ENCODE assay signal across 20 mouse cellular contexts in genomic region chr10:51963671-51964070, GRCm38 (mm10). TPM values are rescaled to one million over a fixed set of nuclear protein-coding genes. Genes with fewer than 3 reads are reported as not detected.
"Had no signal": no experiment of that assay in that cellular context is flagged by ENCODE, and none has a peak within 500 bp of the region (broad histone marks: within the 10 kb centered on the region; RNA-seq: fewer than 3 reads in every experiment).

No protein-coding gene starts in this region.

- H3K4me3 ChIP-seq: left cerebral cortex, adult 2 months; limb, embryonic 15.5 days; liver, embryonic 12.5 days; midbrain, embryonic 10.5 days; midbrain, embryonic 15.5 days; neural tube, embryonic 12.5 days; stomach, embryonic 15.5 days had no signal

- H3K9me3 ChIP-seq: limb, embryonic 15.5 days; liver, embryonic 12.5 days; midbrain, embryonic 10.5 days; midbrain, embryonic 15.5 days; neural tube, embryonic 12.5 days; stomach, embryonic 15.5 days had no signal

- H3K27ac ChIP-seq: left cerebral cortex, adult 2 months; limb, embryonic 15.5 days; liver, embryonic 12.5 days; midbrain, embryonic 10.5 days; midbrain, embryonic 15.5 days; neural tube, embryonic 12.5 days; stomach, embryonic 15.5 days had no signal

- H3K27me3 ChIP-seq: limb, embryonic 15.5 days; liver, embryonic 12.5 days; midbrain, embryonic 15.5 days; neural tube, embryonic 12.5 days; stomach, embryonic 15.5 days had no signal

- H3K9ac ChIP-seq: limb, embryonic 15.5 days; liver, embryonic 12.5 days; lung, embryonic 14.5 days; midbrain, embryonic 15.5 days; neural tube, embryonic 12.5 days; stomach, embryonic 15.5 days had no signal

- ATAC-seq: liver, embryonic 12.5 days; midbrain, embryonic 15.5 days had no signal

- H3K36me3 ChIP-seq: limb, embryonic 15.5 days; liver, embryonic 12.5 days; midbrain, embryonic 10.5 days; midbrain, embryonic 15.5 days; neural tube, embryonic 12.5 days; stomach, embryonic 15.5 days had no signal

- H3K4me1 ChIP-seq: limb, embryonic 15.5 days; liver, embryonic 12.5 days; midbrain, embryonic 15.5 days; stomach, embryonic 15.5 days had no signal

- DNase-seq: kidney, postnatal 14 days; lung, embryonic 14.5 days; lung, postnatal 10 days; lung, postnatal 4 days; thymus, adult 2 months; thymus, postnatal 25 days had no signal

- H3K4me2 ChIP-seq: limb, embryonic 15.5 days; liver, embryonic 12.5 days; lung, embryonic 14.5 days; midbrain, embryonic 15.5 days; neural tube, embryonic 12.5 days; stomach, embryonic 15.5 days had no signal

RNA-seq across cellular contexts. Expression of gene Vgll2, which starts 58.6 kb away (rescaled TPM):
- total RNA-seq: left cerebral cortex, adult 2 months; left cerebral cortex, postnatal 25 days; megakaryocyte, adult 5-6 weeks; monocyte, adult 5-6 weeks; neutrophil, adult 5-6 weeks had no signal
- polyA plus RNA-seq: large intestine, adult 2 months; lung, embryonic 14.5 days; spleen, adult 2 months; testis, adult 2 months had no signal
